Mouse (Mus musculus) limb, embryonic 11.5 days (tissue): ENCODE data around the gene Dvl1. TPM values are rescaled to one million over a fixed set of nuclear protein-coding genes. Genes with fewer than 3 reads are reported as not detected.

Experiments used
- ATAC-seq: fragments of 200-750 bp; cut with Nextera tagmentation; 2 replicates; pipeline ENCODE4 v1.8.0; 2017; ENCODE audit warnings: low read depth; ENCODE audit not compliant: insufficient number of reproducible peaks, low FRiP score, low TSS enrichment
- DNase-seq: peaks from one replicate; pipeline ENCODE4 v3.0.0-alpha.2; 2015; ENCODE audit warnings: low spot score
- H3K27ac ChIP-seq: fragments of 300-500 bp; sonication (generic); replicated peaks from 2 replicates; pipeline ENCODE4 v1.5.1; 2014; ENCODE audit warnings: low read depth, mild to moderate bottlenecking, low read length
- H3K27me3 ChIP-seq: fragments of 300-500 bp; sonication (generic); 2 replicates; pipeline ENCODE4 v1.6.1; 2014; ENCODE audit warnings: mild to moderate bottlenecking, low read length, mixed read lengths; ENCODE audit not compliant: control insufficient read depth, insufficient read depth
- H3K36me3 ChIP-seq: fragments of 300-500 bp; sonication (generic); 2 replicates; pipeline ENCODE4 v1.6.1; 2014; ENCODE audit warnings: mild to moderate bottlenecking, low read length, moderate library complexity, mixed read lengths; ENCODE audit not compliant: control insufficient read depth, insufficient read depth
- H3K4me1 ChIP-seq: fragments of 300-500 bp; sonication (generic); 2 replicates; pipeline ENCODE4 v1.6.1; 2014; ENCODE audit warnings: low read length, mixed read lengths; ENCODE audit not compliant: control insufficient read depth, insufficient read depth
- H3K4me2 ChIP-seq: fragments of 300-500 bp; sonication (generic); 2 replicates; pipeline ENCODE4 v1.6.1; 2014; ENCODE audit warnings: low read depth, mild to moderate bottlenecking, moderate library complexity; ENCODE audit not compliant: severe bottlenecking
- H3K4me3 ChIP-seq: fragments of 300-500 bp; sonication (generic); 2 replicates; pipeline ENCODE4 v1.5.1; 2014; ENCODE audit warnings: low read depth, low read length
- H3K9ac ChIP-seq: fragments of 300-500 bp; sonication (generic); 2 replicates; pipeline ENCODE4 v1.6.1; 2014; ENCODE audit warnings: mild to moderate bottlenecking, low read length
- H3K9me3 ChIP-seq: fragments of 300-500 bp; sonication (generic); 2 replicates; pipeline ENCODE4 v1.6.1; 2016; ENCODE audit warnings: low read length; ENCODE audit not compliant: control insufficient read depth
- WGBS: fragments of 180-500 bp; shearing (Covaris S2); extraction: QIAGEN DNeasy Blood & Tissue Kit; methylation state at CpG from one replicate; pipeline ENCODE4 v1.1.7; 2014; 5-methylcytosine and 5-hydroxymethylcytosine counted together
- polyA plus RNA-seq: library from polyadenylated mRNA; unstranded; fragments of >200 nt; fragmentation: Nextera tagmentation; extraction: Ambion mirVana; gene quantifications from 2 replicates; pipeline ENCODE4 v1.2.1, GENCODE M21; 2014

Gene Dvl1
- polyA plus RNA-seq, 1 experiment from 2014 or later, result 9.1 TPM

GRCm38 (mm10) chr4:155869317-155870033 is 22.3 kb downstream of the Dvl1 start, which contains the start of the genes Cptp and Ints11:
TSS of gene Cptp (minus strand) at chr4:155869440.
TSS of gene Ints11 (plus strand) at chr4:155869546.
- Histone ChIP-seq H3K4me2 (peak within 1 kb of the TSS; percentile 96), H3K9me3 (no peaks in the 10 kb centered on the region), H3K4me3 (peak within 1 kb of the TSS; percentile 77), H3K36me3 (peaks cover 8% of the 10 kb centered on the region), H3K9ac (peak within 1 kb of the TSS; percentile 75), H3K4me1 (peaks cover 6% of the 10 kb centered on the region), H3K27ac (no peak within 1 kb of the TSS; the same call in 1 of the 2 replicates), H3K27me3 (no peaks in the 10 kb centered on the region)
- ATAC-seq, result peak; percentile 96
- WGBS, result under 1% methylated on average over 63 of the region's 63 CpGs
- DNase-seq, result peak; percentile 96

GRCm38 (mm10) chr4:155871404-155871803 is 24.2 kb downstream of the Dvl1 start:
- ATAC-seq, result no peak
- H3K4me2 ChIP-seq, result no peak overlapping the region
- no peak overlapping the region for H3K27ac ChIP-seq
- no peak for DNase-seq
- H3K4me3 ChIP-seq, result no peak overlapping the region
- no peaks in the 10 kb centered on the region for H3K27me3 ChIP-seq
- peaks cover 6% of the 10 kb centered on the region for H3K4me1 ChIP-seq
- no peaks in the 10 kb centered on the region for H3K9me3 ChIP-seq
- WGBS, result 95% methylated on average over 7 of the region's 7 CpGs
- no peak overlapping the region for H3K9ac ChIP-seq
- H3K36me3 ChIP-seq, result peaks cover 18% of the 10 kb centered on the region

- ATAC-seq (no peak), DNase-seq (no peak)
- Histone ChIP-seq H3K4me1 (no peaks in the 10 kb centered on the region), H3K9me3 (no peaks in the 10 kb centered on the region), H3K27me3 (no peaks in the 10 kb centered on the region), H3K27ac (no peak overlapping the region), H3K9ac (no peak overlapping the region), H3K4me3 (no peak overlapping the region), H3K36me3 (peaks cover 19% of the 10 kb centered on the region; the same call in 1 of the 2 replicates), H3K4me2 (no peak overlapping the region)
- WGBS, result 87% methylated on average over 3 of the region's 3 CpGs
These were observed 36.4 kb downstream of the Dvl1 start for GRCm38 (mm10) chr4:155883587-155883986.

- ATAC-seq (no peak), DNase-seq (no peak)
- Histone ChIP-seq H3K27me3 (no peaks in the 10 kb centered on the region), H3K27ac (no peak overlapping the region), H3K4me3 (no peak overlapping the region), H3K9me3 (no peaks in the 10 kb centered on the region), H3K4me2 (no peak overlapping the region), H3K9ac (no peak overlapping the region), H3K4me1 (peaks cover 3% of the 10 kb centered on the region; the same call in 1 of the 2 replicates), H3K36me3 (peaks cover 26% of the 10 kb centered on the region; the same call in 1 of the 2 replicates)
- WGBS, result 92% methylated on average over 5 of the region's 5 CpGs
These were observed 39.1 kb downstream of the Dvl1 start for GRCm38 (mm10) chr4:155886330-155886729.

- ATAC-seq, result no peak
- H3K9me3 ChIP-seq, result no peaks in the 10 kb centered on the region
- peaks cover 26% of the 10 kb centered on the region; the same call in 1 of the 2 replicates for H3K36me3 ChIP-seq
- no peak for DNase-seq
- no peak overlapping the region for H3K9ac ChIP-seq
- no peaks in the 10 kb centered on the region for H3K27me3 ChIP-seq
- WGBS, result 89% methylated on average over 10 of the region's 10 CpGs
- no peak overlapping the region for H3K4me2 ChIP-seq
- H3K27ac ChIP-seq, result no peak overlapping the region
- peaks cover 5% of the 10 kb centered on the region for H3K4me1 ChIP-seq
- no peak overlapping the region for H3K4me3 ChIP-seq
These were observed 40.5 kb downstream of the Dvl1 start for GRCm38 (mm10) chr4:155887674-155888073.

- H3K4me2 ChIP-seq, result no peak overlapping the region
- H3K27ac ChIP-seq, result no peak overlapping the region
- no peak overlapping the region for H3K9ac ChIP-seq
- ATAC-seq (no peak), DNase-seq (no peak)
- no peaks in the 10 kb centered on the region for H3K9me3 ChIP-seq
- peaks cover 10% of the 10 kb centered on the region for H3K4me1 ChIP-seq
- WGBS, result 97% methylated on average over 9 of the region's 9 CpGs
- no peaks in the 10 kb centered on the region for H3K27me3 ChIP-seq
- H3K4me3 ChIP-seq, result no peak overlapping the region
- H3K36me3 ChIP-seq, result peaks cover 26% of the 10 kb centered on the region; the same call in 1 of the 2 replicates
These were observed 41.0 kb downstream of the Dvl1 start for GRCm38 (mm10) chr4:155888181-155888580.

GRCm38 (mm10) chr4:155889316-155889715 is 42.1 kb downstream of the Dvl1 start:
- Histone ChIP-seq H3K4me1 (peaks cover 17% of the 10 kb centered on the region), H3K9ac (no peak overlapping the region), H3K9me3 (no peaks in the 10 kb centered on the region), H3K27ac (no peak overlapping the region), H3K4me2 (no peak overlapping the region), H3K27me3 (no peaks in the 10 kb centered on the region), H3K4me3 (no peak overlapping the region), H3K36me3 (peaks cover 26% of the 10 kb centered on the region; the same call in 1 of the 2 replicates)
- WGBS, result 85% methylated on average over 5 of the region's 5 CpGs
- ATAC-seq (no peak), DNase-seq (no peak)

- peak overlapping the region; percentile 74 for H3K9ac ChIP-seq
- WGBS, result under 1% methylated on average over 34 of the region's 34 CpGs
- no peak overlapping the region for H3K27ac ChIP-seq
- DNase-seq, result no peak
- H3K27me3 ChIP-seq, result no peaks in the 10 kb centered on the region
- H3K4me1 ChIP-seq, result peaks cover 18% of the 10 kb centered on the region
- H3K4me3 ChIP-seq, result peak overlapping the region; percentile 84
- peaks cover 19% of the 10 kb centered on the region; the same call in 1 of the 2 replicates for H3K36me3 ChIP-seq
- peak overlapping the region; percentile 97 for H3K4me2 ChIP-seq
- no peak for ATAC-seq
- no peaks in the 10 kb centered on the region for H3K9me3 ChIP-seq
These were observed 43.8 kb downstream of the Dvl1 start for GRCm38 (mm10) chr4:155891011-155891471.
